Mouse (Mus musculus): ENCODE results near the gene P2ry10b. TPM values are rescaled to one million over a fixed set of nuclear protein-coding genes. Genes with fewer than 3 reads are reported as not detected.

The P2ry10b gene
- polyA plus RNA-seq, 1 experiment = not detected

DNA sequence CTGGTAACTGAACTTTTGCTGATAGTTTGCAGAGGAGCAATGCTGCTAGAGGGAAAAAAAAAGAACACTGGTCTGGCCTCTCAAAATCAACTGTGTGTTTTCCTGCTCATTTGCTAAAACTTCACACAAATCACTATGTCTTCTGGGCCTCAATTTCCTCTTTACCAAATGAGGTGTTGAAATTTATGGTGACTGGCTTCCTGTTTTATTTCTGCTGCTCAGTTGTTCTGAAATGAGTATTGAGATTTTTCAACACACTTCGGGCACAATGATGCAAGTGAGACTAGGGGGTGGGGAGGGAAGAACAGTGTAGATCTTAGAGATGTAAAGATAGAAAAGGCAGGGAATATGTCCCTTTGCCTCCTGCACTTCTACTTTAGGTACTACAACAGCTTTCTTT is 30.0 kb downstream of the P2ry10b start:
- Histone ChIP-seq H3K9me3 (replicated peaks; ENCODE audit: control insufficient read depth, insufficient read depth, low read length, poor library complexity, severe bottlenecking) (no peaks in the 10 kb centered on the region), H3K4me1 (ENCODE audit: control insufficient read depth, insufficient read depth, low read length) (no peaks in the 10 kb centered on the region), H3K27me3 (ENCODE audit: control insufficient read depth, insufficient read depth, low read length, poor library complexity, severe bottlenecking) (no peaks in the 10 kb centered on the region), H3K27ac (ENCODE audit: insufficient read depth, low read length) (no peak overlapping the region), H3K36me3 (ENCODE audit: control insufficient read depth, insufficient read depth, low read length, poor library complexity, severe bottlenecking) (no peaks in the 10 kb centered on the region), H3K9ac (ENCODE audit: low read depth, poor library complexity, severe bottlenecking) (no peak overlapping the region), H3K4me3 (ENCODE audit: low read depth, low read length) (no peak overlapping the region)
- TF ChIP-seq POLR2A (IDR thresholded peaks at IDR 0.05; ENCODE audit: insufficient read depth, low read length) (no peak), EP300 (IDR thresholded peaks at IDR 0.05; ENCODE audit: insufficient read depth, low read depth, low read length) (no peak), CTCF (IDR thresholded peaks at IDR 0.05; ENCODE audit: low read depth, low read length) (no peak)

DNA sequence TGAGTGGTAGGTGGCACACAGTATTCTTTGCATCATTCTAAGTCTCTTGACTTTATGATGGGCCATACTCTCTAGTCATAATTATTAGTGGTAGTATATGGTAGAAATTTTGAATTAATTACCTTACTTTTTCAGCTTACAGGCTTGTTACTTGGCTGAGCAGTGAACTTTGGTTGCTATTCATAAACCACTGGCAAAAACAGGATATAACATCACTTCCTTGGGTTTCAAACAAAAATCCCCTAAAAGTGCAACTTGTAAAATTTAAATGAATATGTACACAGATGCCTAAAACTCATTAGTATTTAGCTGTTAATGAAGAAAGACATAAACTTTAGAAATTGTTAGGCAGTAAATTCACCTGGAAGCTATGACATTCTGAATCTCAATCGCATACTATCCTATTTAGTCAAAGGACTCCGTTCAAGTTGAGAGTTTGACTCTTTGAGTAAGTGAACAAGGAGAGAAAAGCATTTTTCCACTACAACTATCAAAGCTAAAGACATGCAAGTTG is 68.9 kb downstream of the P2ry10b start:
- no peaks in the 10 kb centered on the region for H3K27me3 ChIP-seq (ENCODE audit: control insufficient read depth, insufficient read depth, low read length, poor library complexity, severe bottlenecking)
- H3K4me1 ChIP-seq (ENCODE audit: control insufficient read depth, insufficient read depth, low read length) = no peaks in the 10 kb centered on the region
- H3K9ac ChIP-seq (ENCODE audit: low read depth, poor library complexity, severe bottlenecking) = no peak overlapping the region
- no peaks in the 10 kb centered on the region for H3K36me3 ChIP-seq (ENCODE audit: control insufficient read depth, insufficient read depth, low read length, poor library complexity, severe bottlenecking)
- no peak overlapping the region for H3K4me3 ChIP-seq (ENCODE audit: low read depth, low read length)
- TF ChIP-seq EP300 (IDR thresholded peaks at IDR 0.05; ENCODE audit: insufficient read depth, low read depth, low read length) (no peak), POLR2A (IDR thresholded peaks at IDR 0.05; ENCODE audit: insufficient read depth, low read length) (no peak), CTCF (IDR thresholded peaks at IDR 0.05; ENCODE audit: low read depth, low read length) (no peak)
- H3K27ac ChIP-seq (ENCODE audit: insufficient read depth, low read length) = no peak overlapping the region
- H3K9me3 ChIP-seq (replicated peaks; ENCODE audit: control insufficient read depth, insufficient read depth, low read length, poor library complexity, severe bottlenecking) = no peaks in the 10 kb centered on the region

Other genes with a start within 250 kb of the P2ry10b start
- gene Lpar4, start 228.3 kb upstream of the P2ry10b start, polyA plus RNA-seq (2011; ENCODE audit: insufficient read depth, insufficient read length, low read depth, missing spikeins) = 3.5 and 4.0 TPM in 2 replicates
- gene P2ry10, start 60.4 kb upstream of the P2ry10b start, polyA plus RNA-seq (2011; ENCODE audit: insufficient read depth, insufficient read length, low read depth, missing spikeins) = not detected in 2 replicates
- not detected in 2 replicates for gene Gpr174, start 107.0 kb downstream of the P2ry10b start, polyA plus RNA-seq (2011; ENCODE audit: insufficient read depth, insufficient read length, low read depth, missing spikeins)